In genomic region chr3:157567566-157568132, GRCm38 (mm10) we compare ENCODE assay signal across 8 mouse cellular contexts. TPM values are rescaled to one million over a fixed set of nuclear protein-coding genes. Genes with fewer than 3 reads are reported as not detected.
DNase-seq lines count a peak whose midpoint lies in the region; ATAC-seq and TF ChIP-seq lines count a peak whose summit lies in the region.

No protein-coding gene starts in this region.

- peaks cover 32% of the 10 kb centered on the region for H3K27me3 ChIP-seq in heart, embryonic 11.5 days (ENCODE audit: control insufficient read depth, insufficient read depth, low read length)
- peaks cover 42% of the 10 kb centered on the region for H3K27me3 ChIP-seq in E14TG2a.4 (ENCODE audit: insufficient read depth, low read length)
- peaks cover 40% of the 10 kb centered on the region for H3K27me3 ChIP-seq in embryonic facial prominence, embryonic 12.5 days
- H3K27me3 ChIP-seq in intestine, embryonic 16.5 days (replicated peaks; ENCODE audit: control insufficient read depth, insufficient read depth, low read length), result peaks cover 27% of the 10 kb centered on the region
- peaks cover 52% of the 10 kb centered on the region for H3K27me3 ChIP-seq in midbrain, embryonic 10.5 days (ENCODE audit: low read depth, poor library complexity, severe bottlenecking)

- peak overlapping the region; percentile 93 for H3K4me2 ChIP-seq in heart, embryonic 11.5 days
- H3K4me2 ChIP-seq in embryonic facial prominence, embryonic 12.5 days (replicated peaks), result peak overlapping the region; percentile 99
- H3K4me2 ChIP-seq in intestine, embryonic 16.5 days (ENCODE audit: low read depth, low read length), result peak overlapping the region; percentile 93

- H3K36me3 ChIP-seq in heart, embryonic 11.5 days (ENCODE audit: control insufficient read depth, insufficient read depth, low read length), result no peaks in the 10 kb centered on the region
- H3K36me3 ChIP-seq in E14TG2a.4 (ENCODE audit: insufficient read depth, low read length), result no peaks in the 10 kb centered on the region
- no peaks in the 10 kb centered on the region for H3K36me3 ChIP-seq in embryonic facial prominence, embryonic 12.5 days
- H3K36me3 ChIP-seq in intestine, embryonic 16.5 days (ENCODE audit: control insufficient read depth, insufficient read depth, low read length), result no peaks in the 10 kb centered on the region
- H3K36me3 ChIP-seq in midbrain, embryonic 10.5 days, result no peaks in the 10 kb centered on the region

- no peak overlapping the region for H3K9ac ChIP-seq in heart, embryonic 11.5 days (ENCODE audit: low read depth, low read length)
- peak overlapping the region; percentile 42 for H3K9ac ChIP-seq in embryonic facial prominence, embryonic 12.5 days
- H3K9ac ChIP-seq in intestine, embryonic 16.5 days (ENCODE audit: low read depth, low read length), result peak overlapping the region; percentile 65

- ATAC-seq in heart, embryonic 11.5 days (replicated peaks; ENCODE audit: insufficient number of reproducible peaks, low FRiP score, low TSS enrichment), result no peak
- no peak for ATAC-seq in embryonic facial prominence, embryonic 12.5 days (ENCODE audit: insufficient number of reproducible peaks, insufficient read depth, low FRiP score, low TSS enrichment)
- peak; percentile 33 for ATAC-seq in intestine, embryonic 16.5 days
- no peak for ATAC-seq in cerebellum, adult (ENCODE audit: insufficient number of reproducible peaks, low FRiP score, low TSS enrichment)

- no peak overlapping the region for H3K27ac ChIP-seq in heart, embryonic 11.5 days (ENCODE audit: low read depth, low read length)
- no peak overlapping the region for H3K27ac ChIP-seq in embryonic facial prominence, embryonic 12.5 days
- no peak overlapping the region for H3K27ac ChIP-seq in intestine, embryonic 16.5 days (ENCODE audit: low read length)
- no peak overlapping the region for H3K27ac ChIP-seq in midbrain, embryonic 10.5 days (replicated peaks)

- WGBS in heart, embryonic 11.5 days (ENCODE audit: insufficient replicate concordance), result 2% methylated on average over 34 of the region's 34 CpGs
- 2% methylated on average over 34 of the region's 34 CpGs for WGBS in embryonic facial prominence, embryonic 12.5 days
- 3% methylated on average over 34 of the region's 34 CpGs for WGBS in intestine, embryonic 16.5 days
- WGBS in midbrain, embryonic 10.5 days, result 3% methylated on average over 34 of the region's 34 CpGs

- no peak for TF ChIP-seq CTCF in E14TG2a.4 (conservative IDR thresholded peaks at IDR 0.05; ENCODE audit: low read length)

- H3K4me1 ChIP-seq in heart, embryonic 11.5 days (ENCODE audit: control insufficient read depth, insufficient read depth, low read length), result peaks cover 10% of the 10 kb centered on the region; the same call in 1 of the 2 replicates
- peaks cover 11% of the 10 kb centered on the region for H3K4me1 ChIP-seq in E14TG2a.4 (replicated peaks; ENCODE audit: low read depth, low read length)
- peaks cover 11% of the 10 kb centered on the region; the same call in 1 of the 2 replicates for H3K4me1 ChIP-seq in embryonic facial prominence, embryonic 12.5 days
- peaks cover 11% of the 10 kb centered on the region for H3K4me1 ChIP-seq in intestine, embryonic 16.5 days (ENCODE audit: control insufficient read depth, insufficient read depth, low read length)
- peaks cover 16% of the 10 kb centered on the region for H3K4me1 ChIP-seq in midbrain, embryonic 10.5 days

- no peak for DNase-seq in heart, postnatal 36 days
- peak; percentile 40 for DNase-seq in midbrain, embryonic 10.5 days (ENCODE audit: low spot score)
- DNase-seq in natural killer cell, adult 2 months (ENCODE audit: low spot score in 2 of 2), result no peak

- intact Hi-C loops in heart, postnatal 36 days (cut with DNase I), result loop anchor here (10.0 kb wide), 1 partner anchor 507 kb away; no protein-coding TSS in a partner anchor

- H3K9me3 ChIP-seq in heart, embryonic 11.5 days (replicated peaks; ENCODE audit: control insufficient read depth, low read length), result no peaks in the 10 kb centered on the region
- no peaks in the 10 kb centered on the region for H3K9me3 ChIP-seq in E14TG2a.4 (ENCODE audit: low read length)
- no peaks in the 10 kb centered on the region for H3K9me3 ChIP-seq in embryonic facial prominence, embryonic 12.5 days
- H3K9me3 ChIP-seq in intestine, embryonic 16.5 days (ENCODE audit: control insufficient read depth, low read length), result no peaks in the 10 kb centered on the region
- H3K9me3 ChIP-seq in midbrain, embryonic 10.5 days (replicated peaks), result no peaks in the 10 kb centered on the region

- peak overlapping the region; percentile 56 for H3K4me3 ChIP-seq in heart, embryonic 11.5 days (ENCODE audit: low read depth, low read length)
- peak overlapping the region; percentile 82 for H3K4me3 ChIP-seq in E14TG2a.4 (replicated peaks; ENCODE audit: low read length)
- peak overlapping the region; percentile 49 for H3K4me3 ChIP-seq in embryonic facial prominence, embryonic 12.5 days
- peak overlapping the region; percentile 55 for H3K4me3 ChIP-seq in intestine, embryonic 16.5 days (ENCODE audit: low read length)
- H3K4me3 ChIP-seq in midbrain, embryonic 10.5 days, result peak overlapping the region; percentile 58

RNA-seq across cellular contexts. Expression of gene Ptger3, which starts 1.0 kb away (rescaled TPM):
- 2.0 and 2.8 TPM in 2 replicates for polyA plus RNA-seq in heart, embryonic 11.5 days (2014; fragmentation: Nextera tagmentation; extraction: Ambion mirVana)
- under 1 TPM; 0.16 to 0.94 TPM for total RNA-seq in heart, postnatal 36 days (2021)
- polyA plus RNA-seq in embryonic facial prominence, embryonic 12.5 days (2016; fragmentation: Nextera tagmentation; extraction: Ambion mirVana), result 5.3 and 6.1 TPM in 2 replicates
- 12.9 and 14.1 TPM in 2 replicates for polyA plus RNA-seq in intestine, embryonic 16.5 days (2015; fragmentation: Nextera tagmentation; extraction: Ambion mirVana)
- polyA plus RNA-seq in midbrain, embryonic 10.5 days (2016; fragmentation: Nextera tagmentation; extraction: Ambion mirVana), result 0.94 and 1.1 TPM in 2 replicates

RNA-seq across cellular contexts. Expression of gene Zranb2, which starts 33.7 kb away (rescaled TPM):
- 85.6 and 99.7 TPM in 2 replicates for polyA plus RNA-seq in heart, embryonic 11.5 days (2014; fragmentation: Nextera tagmentation; extraction: Ambion mirVana)
- 10 to 100 TPM; 36.1 to 36.2 TPM for total RNA-seq in heart, postnatal 36 days (2021)
- polyA plus RNA-seq in embryonic facial prominence, embryonic 12.5 days (2016; fragmentation: Nextera tagmentation; extraction: Ambion mirVana), result 115 and 125 TPM in 2 replicates
- 67.5 and 77.2 TPM in 2 replicates for polyA plus RNA-seq in intestine, embryonic 16.5 days (2015; fragmentation: Nextera tagmentation; extraction: Ambion mirVana)
- polyA plus RNA-seq in midbrain, embryonic 10.5 days (2016; fragmentation: Nextera tagmentation; extraction: Ambion mirVana), result 112 and 114 TPM in 2 replicates
